Mouse (Mus musculus): ENCODE results near the gene Prss27.

DNA sequence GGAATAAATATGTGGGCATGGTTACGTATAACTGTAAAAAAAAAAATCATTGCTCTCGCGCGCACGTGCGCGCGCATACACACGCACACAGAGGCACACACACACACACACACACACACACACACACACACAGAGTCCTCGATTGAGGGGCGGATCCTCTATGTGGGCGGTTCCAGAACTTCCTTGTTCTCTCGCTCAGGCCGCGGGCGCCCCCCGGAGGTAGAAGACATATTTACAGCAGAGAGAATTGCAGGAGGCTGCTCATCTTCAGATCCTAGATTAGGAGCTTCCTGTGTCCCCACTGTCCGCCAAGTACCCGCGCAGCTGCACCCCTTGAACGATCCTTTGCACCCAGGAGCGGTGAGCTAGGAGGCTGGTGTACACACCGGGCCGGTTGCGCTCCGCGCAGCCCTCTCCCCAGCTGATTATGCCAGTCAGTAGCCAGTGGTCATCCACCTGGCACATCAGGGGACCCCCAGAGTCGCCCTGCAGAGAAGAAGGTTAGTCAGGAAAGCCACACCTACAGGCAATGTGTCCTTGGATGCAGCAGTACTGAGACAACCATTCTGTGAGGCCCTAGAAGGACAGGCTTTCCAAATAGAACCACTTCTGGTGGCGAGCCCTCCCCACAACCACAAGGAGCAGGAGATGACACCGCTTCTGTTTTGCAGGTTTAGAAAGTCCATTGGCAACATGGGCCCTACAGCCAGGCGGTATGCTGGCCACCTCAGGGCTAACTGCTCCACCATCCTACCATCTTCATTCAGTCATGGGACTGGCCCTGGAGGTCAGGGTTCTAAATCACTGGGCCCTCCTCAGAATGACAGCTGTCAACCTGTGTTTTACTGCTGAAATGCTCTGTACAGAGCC, 44.1 kb upstream of the Prss27 start:
- peak; percentile 17 for TF ChIP-seq CTCF (IDR thresholded peaks at IDR 0.05; ENCODE audit: control insufficient read depth, insufficient read depth, insufficient read length)
- no peak for TF ChIP-seq MYOG (IDR thresholded peaks at IDR 0.05; ENCODE audit: control insufficient read depth, extremely low read depth, insufficient read length)
